Mouse (Mus musculus) left cerebral cortex, postnatal 36 days (tissue): ENCODE measurements at regions not wholly inside any gene's neighbourhood (a gene's known extent, or its start where the extent isn't known, plus 50 kb on each side); places are given as distances from the start of the nearest gene placed in this dataset.

ENCODE experiments used
- DNase-seq, 2 experiments: peaks; one replicate each; pipeline ENCODE4 v3.0.0; 2021 to 2022; ENCODE audit warnings: low spot score in 2 of 2, mixed read lengths in 1 of 2
- intact Hi-C: fragments of 180-260 bp; cut with DNase I; formaldehyde crosslinking; loops from one replicate; pipeline ENCODE4 v1.15.1; 2025

- intact Hi-C loops, result loop anchor here (2.0 to 5.0 kb wide), 2 partner anchors 207 to 242 kb away; no protein-coding TSS in a partner anchor
- peak; percentile 76 to 78 for DNase-seq
Measured at GRCm38 (mm10) chr11:19830280-19831062, 93.7 kb upstream of the Spred2 start.

GRCm38 (mm10) chr11:19834561-19834960 is 89.6 kb upstream of the Spred2 start:
- DNase-seq, result no peak
- intact Hi-C loops, result loop anchor here (2.0 to 5.0 kb wide), 3 partner anchors 64 to 203 kb away; partner anchors contain the start of gene Spred2

DNA sequence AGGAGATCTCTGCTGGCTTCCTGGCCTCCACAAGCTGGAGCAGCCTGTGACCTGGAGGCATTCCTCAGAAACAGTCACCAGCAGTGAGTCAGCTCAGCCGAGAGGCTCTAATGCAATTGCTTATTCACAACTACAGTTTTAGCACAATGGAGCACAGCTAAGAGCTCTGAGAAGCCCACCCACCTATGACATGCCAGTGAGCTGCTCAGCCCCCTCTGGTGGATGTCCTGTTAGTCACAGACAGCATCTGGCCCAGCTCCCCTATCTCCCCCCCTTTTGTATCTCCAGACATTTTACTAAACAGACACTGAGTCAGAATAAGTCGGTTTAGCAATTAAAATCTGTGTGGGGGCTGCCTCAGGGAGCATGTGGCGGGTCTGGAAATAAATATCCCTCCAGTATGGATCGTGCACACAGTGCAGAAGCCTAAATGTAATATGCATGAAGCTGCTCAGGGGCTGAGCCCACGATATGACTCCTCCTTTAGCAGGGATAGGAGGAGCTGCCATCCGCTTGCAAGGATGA is 88.9 kb upstream of the Spred2 start:
- peak; percentile 73 to 75 for DNase-seq
- intact Hi-C loops, result loop anchor here (2.0 kb wide), 2 partner anchors 64 to 90 kb away; partner anchors contain the start of gene Spred2

DNA sequence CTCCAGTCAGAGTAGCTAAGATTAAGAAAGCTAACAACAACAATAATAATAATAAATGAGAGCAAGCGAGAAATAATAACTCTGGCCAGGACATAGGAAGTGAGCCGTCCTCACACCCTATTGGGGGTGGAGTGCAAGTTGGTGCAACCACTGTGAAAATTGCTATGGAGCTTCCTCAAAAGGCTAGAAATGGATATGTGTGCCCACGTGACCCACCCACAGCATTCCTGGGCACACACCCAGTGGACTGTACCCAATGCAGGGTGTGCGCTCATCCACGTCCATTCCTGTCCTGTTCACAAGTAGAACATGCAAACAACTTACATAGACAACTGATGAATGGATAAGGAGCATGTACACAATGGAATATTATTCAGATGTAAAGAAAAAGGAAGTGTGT is 85.2 kb upstream of the Spred2 start:
- no peak for DNase-seq
- intact Hi-C loops, result no loop called here

GRCm38 (mm10) chr11:19843084-19843483 is 81.1 kb upstream of the Spred2 start:
- intact Hi-C loops, result no loop called here

GRCm38 (mm10) chr11:19847910-19848309 is 76.3 kb upstream of the Spred2 start:
- intact Hi-C loops, result no loop called here
- DNase-seq, result no peak

More at GRCm38 (mm10) chr11:19843084-19843483, 81.1 kb upstream of the Spred2 start:
- DNase-seq, result no peak

GRCm38 (mm10) chr11:19848412-19848811 is 75.8 kb upstream of the Spred2 start:
- no peak for DNase-seq

GRCm38 (mm10) chr11:19849347-19849811 is 74.8 kb upstream of the Spred2 start:
- intact Hi-C loops, result no loop called here
- no peak for DNase-seq

More at GRCm38 (mm10) chr11:19848412-19848811, 75.8 kb upstream of the Spred2 start:
- intact Hi-C loops, result no loop called here

DNA sequence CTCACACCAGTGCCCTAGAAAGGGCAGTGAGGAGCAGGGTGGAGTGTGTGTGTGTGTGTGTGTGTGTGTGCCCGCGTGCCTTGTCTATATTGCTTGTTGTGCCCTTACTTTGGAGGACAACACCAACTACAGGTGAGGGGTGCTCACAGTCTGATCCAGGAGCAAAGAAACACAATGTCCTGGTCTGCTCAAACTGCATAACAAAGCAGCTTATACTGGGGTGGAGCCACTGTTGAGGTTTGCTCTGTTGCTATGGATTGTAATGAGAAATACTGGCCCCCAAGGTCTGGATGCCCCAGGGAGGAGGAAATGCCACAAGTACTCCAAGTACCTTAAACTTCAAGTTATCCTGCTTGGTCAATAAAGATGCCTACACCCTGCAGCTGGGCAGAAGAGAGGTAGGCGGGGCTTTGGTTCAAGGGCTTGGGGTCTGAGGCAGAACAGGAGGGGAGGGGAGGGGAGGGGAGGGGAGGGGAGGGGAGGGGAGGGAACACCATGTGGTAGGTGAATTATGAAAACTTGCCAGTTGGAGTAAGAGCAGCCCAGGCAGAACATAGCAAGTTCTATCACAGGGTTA is 74.2 kb upstream of the Spred2 start:
- intact Hi-C loops, result no loop called here
- DNase-seq, result no peak

- intact Hi-C loops, result no loop called here
- DNase-seq, result no peak
Measured at GRCm38 (mm10) chr11:19851022-19851615, 73.1 kb upstream of the Spred2 start.

- intact Hi-C loops, result no loop called here
- DNase-seq, result no peak
Measured at GRCm38 (mm10) chr11:19861596-19861995, 62.6 kb upstream of the Spred2 start.

DNA sequence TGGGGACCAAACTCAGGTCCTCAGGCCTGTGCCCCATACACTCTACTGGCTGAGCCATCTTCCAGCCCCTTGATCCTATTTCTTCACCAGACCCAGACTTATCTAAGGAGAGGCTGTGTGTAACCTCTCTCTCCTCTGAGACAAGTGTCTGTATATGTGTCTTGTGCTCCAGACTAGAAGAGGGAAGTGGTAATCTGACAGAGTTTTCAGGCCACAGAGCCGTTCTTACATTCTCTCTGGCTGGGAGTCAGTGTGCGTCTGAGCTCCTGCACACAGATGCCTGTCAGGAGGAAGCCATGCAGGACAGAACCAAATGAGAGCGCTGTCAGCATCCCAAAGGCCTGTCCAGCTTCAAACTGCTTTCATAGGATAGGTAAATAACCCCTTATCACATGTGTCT is 60.8 kb upstream of the Spred2 start:
- no peak for DNase-seq
- intact Hi-C loops, result no loop called here

DNA sequence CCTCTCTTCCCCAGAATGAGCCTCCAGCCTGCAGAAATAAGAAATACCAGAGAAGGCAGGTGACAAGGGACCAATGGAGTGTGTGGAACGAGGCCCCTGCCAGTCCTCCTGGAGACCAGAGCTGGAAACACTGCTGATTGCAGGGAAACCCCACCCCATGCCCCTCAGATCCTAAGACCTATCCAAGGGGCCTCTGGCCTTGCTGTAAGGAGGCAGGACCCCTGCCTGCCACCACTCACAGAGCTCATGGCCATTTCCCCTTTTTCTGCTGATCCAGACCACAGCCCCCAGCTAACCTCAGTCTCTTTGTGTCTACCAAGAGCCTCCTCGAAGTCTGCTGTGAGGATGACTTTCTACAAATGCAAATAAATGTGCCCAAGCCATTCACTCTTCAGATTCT is 57.9 kb upstream of the Spred2 start:
- intact Hi-C loops, result no loop called here
- no peak for DNase-seq

- intact Hi-C loops, result no loop called here
- DNase-seq, result no peak
Measured at GRCm38 (mm10) chr11:19869671-19870070, 54.5 kb upstream of the Spred2 start.

DNA sequence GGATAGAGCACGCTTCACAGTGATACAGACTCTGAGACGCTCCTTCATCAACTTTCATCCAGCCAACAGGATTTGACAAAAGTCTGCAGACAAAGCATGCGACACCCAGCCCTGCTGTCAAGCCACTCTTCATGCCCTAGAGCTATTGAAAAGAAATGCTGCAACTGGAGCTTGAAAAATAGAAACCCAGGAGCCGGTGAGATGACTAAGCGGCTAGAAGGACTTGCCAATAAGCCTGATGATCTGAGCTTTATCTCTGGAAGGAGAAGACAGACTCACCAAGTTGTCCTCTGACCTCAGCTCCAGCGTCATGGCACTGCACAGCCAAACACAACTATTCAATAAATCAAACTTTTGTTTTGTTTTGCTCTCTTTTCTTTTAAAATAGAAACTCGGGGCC is 54.0 kb upstream of the Spred2 start:
- no peak for DNase-seq
- intact Hi-C loops, result no loop called here

GRCm38 (mm10) chr11:19873796-19874195 is 50.4 kb upstream of the Spred2 start:
- intact Hi-C loops, result no loop called here

More at GRCm38 (mm10) chr11:19873796-19874195, 50.4 kb upstream of the Spred2 start:
- no peak for DNase-seq
